Mouse (Mus musculus) C2C12 (cell line): ENCODE results near the gene Afap1.

Experiments
- CTCF ChIP-seq: IDR thresholded peaks from one replicate; pipeline ENCODE4 v1.5.1; 2011; ENCODE audit not compliant: control insufficient read depth, insufficient read depth, insufficient read length
- MAX ChIP-seq: IDR thresholded peaks from one replicate; pipeline ENCODE4 v1.6.1; 2011; ENCODE audit warnings: mild to moderate bottlenecking, control low read depth
- USF1 ChIP-seq: IDR thresholded peaks from one replicate; pipeline ENCODE4 v1.6.1; 2011; ENCODE audit warnings: low read depth, mild to moderate bottlenecking, control low read depth, moderate library complexity

DNA sequence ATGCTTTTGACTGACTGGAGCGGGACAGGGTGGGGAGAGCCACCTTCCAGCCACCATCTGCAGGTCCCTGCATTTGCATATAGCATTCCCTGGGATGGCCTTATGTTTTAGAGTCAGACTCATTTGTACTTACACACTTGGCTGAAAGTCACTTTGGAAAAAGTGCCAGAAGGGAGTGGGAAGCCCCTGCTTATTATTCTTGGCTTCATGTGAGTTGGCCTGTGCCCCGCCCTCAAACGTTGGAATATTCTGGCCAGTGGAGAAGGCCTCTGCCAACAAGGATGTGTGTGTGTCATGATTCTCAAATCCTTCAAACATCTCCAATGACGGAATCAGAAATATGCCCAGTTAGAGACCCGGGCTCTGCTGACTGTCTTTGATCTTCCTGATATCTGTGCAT is 88.2 kb downstream of the Afap1 start:
- no peak for TF ChIP-seq USF1
- TF ChIP-seq CTCF = no peak
- no peak for TF ChIP-seq MAX
